Mouse (Mus musculus) neural tube, embryonic 12.5 days (tissue): ENCODE data around the gene Lmbrd2. TPM values are rescaled to one million over a fixed set of nuclear protein-coding genes. Genes with fewer than 3 reads are reported as not detected.

Experiments
- ATAC-seq: fragments of 200-750 bp; cut with Nextera tagmentation; 2 replicates; pipeline ENCODE4 v1.8.0; 2017; ENCODE audit warnings: low read depth, mild to moderate bottlenecking, moderate TSS enrichment, moderate library complexity; ENCODE audit not compliant: low FRiP score
- H3K27ac ChIP-seq: fragments of 300-500 bp; sonication (generic); 2 replicates; pipeline ENCODE4 v1.5.1; 2016
- H3K27me3 ChIP-seq: fragments of 300-500 bp; sonication (generic); replicated peaks from 2 replicates; pipeline ENCODE4 v1.6.1; 2016; ENCODE audit warnings: mild to moderate bottlenecking
- H3K36me3 ChIP-seq: fragments of 300-500 bp; sonication (generic); 2 replicates; pipeline ENCODE4 v1.6.1; 2016; ENCODE audit warnings: mild to moderate bottlenecking
- H3K4me1 ChIP-seq: fragments of 300-500 bp; sonication (generic); 2 replicates; pipeline ENCODE4 v1.6.1; 2016
- H3K4me2 ChIP-seq: fragments of 300-500 bp; sonication (generic); replicated peaks from 2 replicates; pipeline ENCODE4 v1.6.1; 2016; ENCODE audit warnings: mild to moderate bottlenecking
- H3K4me3 ChIP-seq: fragments of 300-500 bp; sonication (generic); 2 replicates; pipeline ENCODE4 v1.5.1; 2016
- H3K9ac ChIP-seq: fragments of 300-500 bp; sonication (generic); 2 replicates; pipeline ENCODE4 v1.6.1; 2016; ENCODE audit warnings: mild to moderate bottlenecking
- H3K9me3 ChIP-seq: fragments of 300-500 bp; sonication (generic); 2 replicates; pipeline ENCODE4 v1.6.1; 2016; ENCODE audit warnings: mild to moderate bottlenecking
- WGBS: fragments of 180-500 bp; shearing (Covaris S2); methylation state at CpG from one replicate; pipeline ENCODE4 v1.1.7; 2016; 5-methylcytosine and 5-hydroxymethylcytosine counted together
- polyA plus RNA-seq: library from polyadenylated mRNA; unstranded; fragments of >200 nt; fragmentation: Nextera tagmentation; extraction: Ambion mirVana; gene quantifications from 2 replicates; pipeline ENCODE4 v1.2.1, GENCODE M21; 2016

Lmbrd2 gene
- polyA plus RNA-seq: 3.3 and 4.1 TPM in 2 replicates

GRCm38 (mm10) chr15:9140252-9140680 is at the start of gene Lmbrd2:
Gene Lmbrd2 (plus strand): TSS chr15:9140550.
- WGBS: 0% methylated on average over 34 of the region's 34 CpGs
- no peaks in the 10 kb centered on the region for H3K9me3 ChIP-seq
- H3K9ac ChIP-seq: peak within 1 kb of the TSS; percentile 71
- peaks cover 22% of the 10 kb centered on the region for H3K36me3 ChIP-seq
- H3K4me3 ChIP-seq: peak within 1 kb of the TSS; percentile 77
- peak within 1 kb of the TSS; percentile 68; the same call in 1 of the 2 replicates for H3K27ac ChIP-seq
- H3K4me2 ChIP-seq: peak within 1 kb of the TSS; percentile 79
- peaks cover 19% of the 10 kb centered on the region for H3K4me1 ChIP-seq
- H3K27me3 ChIP-seq: no peaks in the 10 kb centered on the region
- peak; percentile 99 for ATAC-seq

DNA sequence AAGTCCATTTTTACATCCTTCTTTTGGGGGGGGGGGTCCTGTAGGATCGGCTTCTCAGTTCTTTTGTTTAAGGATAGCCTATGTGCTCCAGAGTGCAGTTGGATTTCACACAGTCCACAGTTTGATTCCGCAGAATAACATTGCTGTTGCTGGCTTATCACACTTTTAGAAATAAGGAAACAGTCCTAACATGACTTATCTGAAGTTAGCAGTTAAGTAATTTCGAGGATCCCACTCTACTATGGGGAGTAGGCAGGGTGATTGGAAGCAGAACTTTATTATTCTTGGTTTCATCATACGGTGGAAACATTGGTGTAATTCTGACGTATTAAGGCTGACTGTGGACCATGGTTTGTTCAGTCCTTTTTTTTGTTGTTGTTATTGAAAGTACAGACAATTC is 49.7 kb upstream of the Lmbrd2 start:
- no peaks in the 10 kb centered on the region for H3K9me3 ChIP-seq
- no peak overlapping the region for H3K27ac ChIP-seq
- no peak overlapping the region for H3K9ac ChIP-seq
- no peak for ATAC-seq
- peaks cover 7% of the 10 kb centered on the region for H3K4me1 ChIP-seq
- 95% methylated on average over 5 of the region's 5 CpGs for WGBS
- H3K27me3 ChIP-seq: no peaks in the 10 kb centered on the region
- H3K36me3 ChIP-seq: peaks cover 29% of the 10 kb centered on the region
- no peak overlapping the region for H3K4me3 ChIP-seq
- no peak overlapping the region for H3K4me2 ChIP-seq

DNA sequence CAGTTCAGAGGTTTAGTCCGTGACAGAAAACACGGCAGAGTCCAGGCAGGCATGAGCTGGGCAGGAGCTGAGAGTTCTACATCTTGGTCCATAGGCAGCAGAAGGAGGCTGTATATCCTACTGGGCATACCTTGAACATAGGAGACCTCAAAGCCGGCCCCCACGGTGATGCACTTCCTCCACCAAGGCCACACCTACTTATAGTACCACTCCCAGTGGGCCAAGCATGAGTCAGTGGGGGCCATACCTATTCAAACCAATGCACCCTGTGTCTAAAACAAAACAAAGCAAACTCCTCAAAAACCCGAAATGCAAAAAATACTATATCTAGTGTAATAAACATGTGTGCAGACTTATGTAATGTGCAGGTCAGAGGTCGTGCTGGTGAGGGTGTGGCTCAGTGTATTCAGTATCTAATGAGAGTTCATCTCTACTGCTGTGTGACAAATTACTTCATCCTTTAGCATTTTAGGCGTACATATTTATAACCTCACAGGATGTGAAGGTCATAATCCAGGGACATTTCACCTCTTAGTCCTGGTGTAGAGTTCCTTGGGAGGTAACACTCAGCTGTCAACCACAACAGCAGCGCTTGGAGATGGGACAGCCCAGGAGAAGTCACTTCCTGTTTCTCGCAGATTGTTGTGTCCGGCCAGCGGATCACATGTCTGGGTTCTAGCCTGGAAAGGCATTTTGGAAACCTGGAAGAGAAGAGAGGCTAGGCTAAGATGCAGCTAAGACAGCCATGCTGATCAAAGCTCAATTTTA is 46.6 kb upstream of the Lmbrd2 start:
- Histone ChIP-seq H3K27ac (no peak overlapping the region), H3K4me1 (peaks cover 7% of the 10 kb centered on the region), H3K27me3 (no peaks in the 10 kb centered on the region), H3K4me2 (peak overlapping the region; percentile 36), H3K36me3 (peaks cover 28% of the 10 kb centered on the region), H3K9me3 (no peaks in the 10 kb centered on the region), H3K9ac (no peak overlapping the region), H3K4me3 (no peak overlapping the region)
- WGBS: 77% methylated on average over 11 of the region's 11 CpGs
- peak; percentile 18; the same call in 1 of the 2 replicates for ATAC-seq

- Histone ChIP-seq H3K36me3 (peaks cover 33% of the 10 kb centered on the region), H3K9me3 (no peaks in the 10 kb centered on the region), H3K27ac (no peak overlapping the region), H3K4me3 (no peak overlapping the region), H3K4me2 (peak overlapping the region; percentile 36), H3K9ac (no peak overlapping the region), H3K27me3 (no peaks in the 10 kb centered on the region), H3K4me1 (peaks cover 7% of the 10 kb centered on the region)
- 20% methylated on average over 13 of the region's 13 CpGs for WGBS
- peak; percentile 94 for ATAC-seq
Measured at GRCm38 (mm10) chr15:9094366-9094750, 46.0 kb upstream of the Lmbrd2 start.

- ATAC-seq: no peak
- WGBS: 95% methylated on average over 4 of the region's 4 CpGs
- H3K9me3 ChIP-seq: no peaks in the 10 kb centered on the region
Measured at GRCm38 (mm10) chr15:9096865-9097264, 43.5 kb upstream of the Lmbrd2 start.

GRCm38 (mm10) chr15:9100446-9101077 is 39.8 kb upstream of the Lmbrd2 start:
- Histone ChIP-seq H3K4me3 (no peak overlapping the region), H3K36me3 (peaks cover 41% of the 10 kb centered on the region), H3K9ac (no peak overlapping the region), H3K27ac (no peak overlapping the region), H3K9me3 (no peaks in the 10 kb centered on the region), H3K4me2 (no peak overlapping the region), H3K4me1 (no peaks in the 10 kb centered on the region), H3K27me3 (no peaks in the 10 kb centered on the region)
- ATAC-seq: no peak
- 90% methylated on average over 10 of the region's 10 CpGs for WGBS

More at GRCm38 (mm10) chr15:9096865-9097264, 43.5 kb upstream of the Lmbrd2 start:
- no peak overlapping the region for H3K4me3 ChIP-seq
- H3K36me3 ChIP-seq: peaks cover 37% of the 10 kb centered on the region
- no peak overlapping the region for H3K4me2 ChIP-seq
- no peak overlapping the region for H3K9ac ChIP-seq
- peaks cover 7% of the 10 kb centered on the region for H3K4me1 ChIP-seq
- no peak overlapping the region for H3K27ac ChIP-seq
- no peaks in the 10 kb centered on the region for H3K27me3 ChIP-seq

DNA sequence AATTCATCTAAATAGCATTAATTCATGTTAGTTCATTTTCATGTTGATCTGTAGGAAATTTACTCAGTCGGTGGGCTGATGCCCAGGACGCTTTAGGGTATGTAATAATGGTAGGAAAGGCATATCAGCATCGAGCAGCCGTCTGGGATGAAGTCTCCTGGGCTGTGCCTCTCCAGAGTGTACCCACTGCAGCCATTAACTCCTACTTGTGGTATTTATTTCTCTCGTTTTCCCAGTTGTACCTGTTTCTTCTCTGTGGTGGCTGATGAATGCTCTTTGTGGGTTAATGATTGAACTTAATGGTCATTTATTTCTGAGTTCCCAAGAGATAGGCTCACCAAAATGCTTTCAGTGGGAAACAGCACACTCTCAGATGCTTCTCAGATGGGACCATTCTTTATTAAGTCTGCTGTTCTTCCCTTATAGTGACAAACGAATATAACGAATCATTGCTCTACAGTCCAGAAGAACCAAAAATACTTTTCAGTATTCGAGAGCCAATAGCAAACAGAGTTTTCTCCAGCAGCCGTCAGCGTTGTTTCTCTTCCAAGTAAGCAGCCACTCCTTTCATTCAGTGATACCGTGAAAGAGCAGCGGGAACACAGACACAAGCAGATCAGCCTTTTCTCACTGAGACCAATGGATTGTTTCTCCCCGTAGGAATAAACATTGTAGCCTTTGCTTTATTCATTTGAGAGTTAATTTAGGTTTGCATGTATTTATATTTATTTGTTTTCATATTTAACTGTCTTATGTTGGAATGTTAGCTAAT is 33.9 kb upstream of the Lmbrd2 start:
- Histone ChIP-seq H3K4me3 (no peak overlapping the region), H3K4me1 (no peaks in the 10 kb centered on the region), H3K4me2 (no peak overlapping the region), H3K9ac (no peak overlapping the region), H3K27ac (no peak overlapping the region), H3K27me3 (no peaks in the 10 kb centered on the region), H3K9me3 (no peaks in the 10 kb centered on the region), H3K36me3 (peaks cover 40% of the 10 kb centered on the region)
- no peak for ATAC-seq
- WGBS: 79% methylated on average over 13 of the region's 13 CpGs

DNA sequence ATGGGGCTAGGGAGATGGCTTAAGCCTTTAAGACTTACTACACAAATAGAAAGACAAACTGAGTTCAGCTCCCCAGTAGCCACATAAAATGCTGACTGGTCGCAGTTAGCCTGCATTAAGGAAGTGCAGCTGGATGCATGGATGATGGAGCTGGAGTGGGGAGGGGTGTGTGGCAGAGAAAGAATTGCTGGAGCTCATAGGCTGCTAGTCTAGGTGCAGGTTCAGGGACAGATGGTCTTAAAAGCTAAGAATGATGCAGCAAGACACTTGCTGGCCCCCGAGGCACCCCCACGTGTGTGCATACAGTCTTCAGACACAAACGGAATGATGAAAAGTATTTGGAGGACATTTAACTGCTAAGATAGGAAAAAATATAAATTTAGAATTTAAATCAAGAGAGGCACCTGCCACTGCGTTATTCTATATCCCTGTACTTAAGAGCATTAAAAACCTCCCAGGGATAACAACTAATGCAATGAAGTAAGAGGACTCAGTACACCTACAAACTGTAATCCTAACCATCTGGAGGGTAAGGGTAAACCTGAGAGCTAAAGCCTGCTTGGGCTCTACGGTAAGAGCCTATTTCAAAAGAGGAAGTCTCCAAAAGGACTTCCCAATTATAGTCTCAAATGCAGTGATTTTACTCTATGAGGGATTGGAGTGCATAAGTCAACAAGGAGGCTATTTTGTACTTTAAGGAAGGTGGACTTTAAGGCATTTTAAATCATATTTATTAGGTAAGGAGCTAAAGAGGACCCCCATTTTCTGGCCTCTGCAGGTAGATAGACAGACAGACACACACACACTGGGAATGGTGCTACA is 29.6 kb upstream of the Lmbrd2 start:
- WGBS: 84% methylated on average over 6 of the region's 6 CpGs
- Histone ChIP-seq H3K4me2 (no peak overlapping the region), H3K27me3 (no peaks in the 10 kb centered on the region), H3K9ac (no peak overlapping the region), H3K4me1 (no peaks in the 10 kb centered on the region), H3K36me3 (peaks cover 45% of the 10 kb centered on the region), H3K27ac (no peak overlapping the region), H3K9me3 (no peaks in the 10 kb centered on the region), H3K4me3 (no peak overlapping the region)
- ATAC-seq: no peak

DNA sequence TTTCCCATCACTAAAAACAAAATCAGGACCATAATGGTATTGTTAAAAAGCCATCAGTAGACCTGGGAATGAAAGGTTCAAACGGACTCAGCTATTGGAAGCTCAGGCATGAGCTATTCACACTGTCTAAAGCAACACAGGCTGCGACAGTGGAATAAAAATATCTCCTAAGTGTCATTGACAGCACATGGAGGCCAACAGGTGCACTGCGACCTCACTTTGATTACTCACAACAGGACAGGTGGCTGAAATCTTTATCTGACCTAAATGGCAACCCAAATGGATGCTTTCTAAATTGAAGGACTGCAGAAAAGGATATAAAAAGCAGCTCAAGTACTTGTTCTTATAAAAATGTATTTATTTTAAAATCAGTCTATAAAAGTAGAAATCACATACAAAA is 28.7 kb upstream of the Lmbrd2 start:
- H3K9me3 ChIP-seq: no peaks in the 10 kb centered on the region
- WGBS: 80% methylated on average over 3 of the region's 3 CpGs
- no peak overlapping the region for H3K9ac ChIP-seq
- no peaks in the 10 kb centered on the region for H3K4me1 ChIP-seq
- ATAC-seq: no peak
- no peak overlapping the region for H3K4me2 ChIP-seq
- H3K27ac ChIP-seq: no peak overlapping the region
- peaks cover 47% of the 10 kb centered on the region for H3K36me3 ChIP-seq
- H3K27me3 ChIP-seq: no peaks in the 10 kb centered on the region
- H3K4me3 ChIP-seq: no peak overlapping the region

- Histone ChIP-seq H3K36me3 (peaks cover 53% of the 10 kb centered on the region), H3K27ac (no peak overlapping the region)
- 89% methylated on average over 9 of the region's 9 CpGs for WGBS
Measured at GRCm38 (mm10) chr15:9113556-9113955, 26.8 kb upstream of the Lmbrd2 start.

DNA sequence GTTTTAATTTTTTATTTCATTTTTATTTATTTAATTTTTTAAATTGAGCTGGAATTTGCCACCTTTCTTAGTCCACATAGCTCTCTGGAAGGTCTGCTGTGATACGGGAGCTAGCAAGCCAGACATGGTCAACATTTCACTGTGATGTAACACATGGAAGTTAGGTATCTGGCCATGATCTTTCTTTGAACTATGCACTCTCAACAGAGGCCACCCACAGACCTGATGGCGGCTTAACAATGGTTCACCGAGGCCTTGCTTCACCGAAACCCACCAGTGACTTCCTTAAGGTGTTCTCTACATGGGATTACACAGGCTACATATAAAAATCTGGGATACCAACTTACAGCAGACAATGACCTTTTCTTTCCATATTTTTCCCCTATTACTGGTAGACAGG is 26.2 kb upstream of the Lmbrd2 start:
- Histone ChIP-seq H3K27me3 (no peaks in the 10 kb centered on the region), H3K4me2 (no peak overlapping the region), H3K36me3 (peaks cover 59% of the 10 kb centered on the region), H3K4me1 (no peaks in the 10 kb centered on the region), H3K4me3 (no peak overlapping the region), H3K9me3 (no peaks in the 10 kb centered on the region), H3K9ac (no peak overlapping the region), H3K27ac (no peak overlapping the region)
- 84% methylated on average over 4 of the region's 4 CpGs for WGBS
- no peak for ATAC-seq

More at GRCm38 (mm10) chr15:9113556-9113955, 26.8 kb upstream of the Lmbrd2 start:
- no peaks in the 10 kb centered on the region for H3K27me3 ChIP-seq
- no peak overlapping the region for H3K4me2 ChIP-seq
- ATAC-seq: no peak
- H3K9me3 ChIP-seq: no peaks in the 10 kb centered on the region
- H3K9ac ChIP-seq: no peak overlapping the region
- no peaks in the 10 kb centered on the region for H3K4me1 ChIP-seq
- no peak overlapping the region for H3K4me3 ChIP-seq
